ENCODE assay signal across 8 mouse cellular contexts in genomic region chr6:114921632-114922354, GRCm38 (mm10). TPM values are rescaled to one million over a fixed set of nuclear protein-coding genes. Genes with fewer than 3 reads are reported as not detected.
A peak's percentile ranks its signal among the peaks of the same experiment; 100 is the strongest.
DNase-seq lines count a peak whose midpoint lies in the region; ATAC-seq and TF ChIP-seq lines count a peak whose summit lies in the region.

No protein-coding gene starts in this region.

- peak; percentile 66 to 79 for DNase-seq in CD8-positive naive resting alpha-beta T cell, adult 2 months (ENCODE audit: low read depth in 2 of 2, low spot score in 2 of 2)
- DNase-seq in brain, embryonic 14.5 days (ENCODE audit: low read depth) = peak; percentile 97
- DNase-seq in frontal cortex, adult 2 months (ENCODE audit: extremely low spot score in 1 of 2, low spot score in 1 of 2) = peak; percentile 53 to 81
- peak; percentile 86 for DNase-seq in hindbrain, embryonic 11.5 days (ENCODE audit: low spot score)
- DNase-seq in layer of hippocampus, postnatal 10 days (ENCODE audit: low spot score in 2 of 2) = peak; percentile 67 to 78
- peak; percentile 96 for DNase-seq in lung, postnatal 10 days
- peak; percentile 58 for DNase-seq in ovary, postnatal 10 days (ENCODE audit: low spot score)
- DNase-seq in thymus, adult 2 months = peak; percentile 89

- peak overlapping the region; percentile 61 for H3K27ac ChIP-seq in hindbrain, embryonic 11.5 days (ENCODE audit: low read depth, low read length)
- peak overlapping the region; percentile 93 for H3K27ac ChIP-seq in thymus, adult 2 months (ENCODE audit: control insufficient read depth, insufficient read depth, low read length)

- TF ChIP-seq POLR2A in brain, embryonic 14.5 days (IDR thresholded peaks at IDR 0.05; ENCODE audit: borderline replicate concordance, extremely low read depth, insufficient read depth, insufficient read length, poor library complexity, severe bottlenecking) = peak; percentile 86; the same call in 1 of the 2 replicates
- TF ChIP-seq POLR2A in thymus, adult 2 months (IDR thresholded peaks at IDR 0.05; ENCODE audit: control insufficient read depth, extremely low read depth, insufficient read depth, low read length, poor library complexity) = peak; percentile 95

- TF ChIP-seq CTCF in brain, embryonic 14.5 days (IDR thresholded peaks at IDR 0.05; ENCODE audit: borderline replicate concordance, extremely low read depth, insufficient read depth, insufficient read length) = no peak
- TF ChIP-seq CTCF in thymus, adult 2 months (IDR thresholded peaks at IDR 0.05; ENCODE audit: borderline replicate concordance, control insufficient read depth, extremely low read depth, insufficient read depth, low read length, poor library complexity) = peak; percentile 65; the same call in 1 of the 2 replicates

- peak overlapping the region; percentile 65 for H3K4me3 ChIP-seq in hindbrain, embryonic 11.5 days (ENCODE audit: low read depth, low read length)
- H3K4me3 ChIP-seq in thymus, adult 2 months (ENCODE audit: control insufficient read depth, insufficient read depth, low read length) = peak overlapping the region; percentile 40

- peak overlapping the region; percentile 78 for H3K9ac ChIP-seq in hindbrain, embryonic 11.5 days (ENCODE audit: low read depth, low read length)

- H3K27me3 ChIP-seq in hindbrain, embryonic 11.5 days (ENCODE audit: control insufficient read depth, insufficient read depth, low read length) = no peaks in the 10 kb centered on the region
- H3K27me3 ChIP-seq in thymus, adult 2 months (ENCODE audit: control insufficient read depth, insufficient read depth, low read length) = no peaks in the 10 kb centered on the region

- H3K36me3 ChIP-seq in hindbrain, embryonic 11.5 days (ENCODE audit: control insufficient read depth, insufficient read depth, low read length) = no peaks in the 10 kb centered on the region
- H3K36me3 ChIP-seq in thymus, adult 2 months (ENCODE audit: control insufficient read depth, insufficient read depth, low read length) = no peaks in the 10 kb centered on the region

- ATAC-seq in hindbrain, embryonic 11.5 days (ENCODE audit: low FRiP score) = peak; percentile 89

- H3K4me1 ChIP-seq in hindbrain, embryonic 11.5 days (replicated peaks; ENCODE audit: control insufficient read depth, insufficient read depth, low read length) = peaks cover 17% of the 10 kb centered on the region
- peaks cover 24% of the 10 kb centered on the region for H3K4me1 ChIP-seq in thymus, adult 2 months (replicated peaks; ENCODE audit: control insufficient read depth, insufficient read depth, low read length)

- peak overlapping the region; percentile 79 for H3K4me2 ChIP-seq in hindbrain, embryonic 11.5 days (replicated peaks; ENCODE audit: low read depth, low read length)

- H3K9me3 ChIP-seq in hindbrain, embryonic 11.5 days (ENCODE audit: control insufficient read depth, low read length) = no peaks in the 10 kb centered on the region

- WGBS in hindbrain, embryonic 11.5 days = 6% methylated on average over 15 of the region's 15 CpGs
- 3% methylated on average over 15 of the region's 15 CpGs for WGBS in thymus, adult 2 months

RNA-seq across cellular contexts. Expression of gene Vgll4, which starts 48.0 kb away (rescaled TPM):
- polyA plus RNA-seq in brain, embryonic 14.5 days (2012; rRNA removed) = 39.7 and 40.9 TPM in 2 replicates
- 33.5 and 37.6 TPM in 2 replicates for polyA plus RNA-seq in frontal cortex, adult 2 months (2012; rRNA removed)
- 58.5 and 59.3 TPM in 2 replicates for polyA plus RNA-seq in hindbrain, embryonic 11.5 days (2014; fragmentation: Nextera tagmentation; extraction: Ambion mirVana)
- 10 to 100 TPM; 41.3 to 43.7 TPM for total RNA-seq in layer of hippocampus, postnatal 10 days (2021)
- polyA plus RNA-seq in thymus, adult 2 months (2012; rRNA removed) = 107 and 108 TPM in 2 replicates

Comparison
In these comparisons a context has a peak if more than half of its experiments do, and no peak if none do; other contexts are left out.
1. Peak in every context shown above with its lines: DNase-seq, ATAC-seq, H3K4me3 ChIP-seq and H3K27ac ChIP-seq.